Mouse (Mus musculus) heart, adult 2 months (tissue): ENCODE measurements around the gene Prkg2. TPM values are rescaled to one million over a fixed set of nuclear protein-coding genes. Genes with fewer than 3 reads are reported as not detected.

ENCODE experiments used
- DNase-seq, 2 experiments: peaks; one replicate each; pipeline ENCODE4 v3.0.0; 2021
- H3K27ac ChIP-seq: fragments of 200-600 bp; 2 replicates; pipeline ENCODE4 v1.8.1; 2022
- H3K27me3 ChIP-seq: fragments of 200-500 bp; 2 replicates; pipeline ENCODE4 v1.6.1; 2012; ENCODE audit warnings: mild to moderate bottlenecking, low read length, inconsistent platforms, mixed read lengths; ENCODE audit not compliant: control insufficient read depth, insufficient read depth
- H3K36me3 ChIP-seq: fragments of 200-500 bp; 2 replicates; pipeline ENCODE4 v1.6.1; 2012; ENCODE audit warnings: low read length, inconsistent platforms; ENCODE audit not compliant: control insufficient read depth, insufficient read depth
- H3K4me1 ChIP-seq: fragments of 200-500 bp; 2 replicates; pipeline ENCODE4 v1.6.1; 2011; ENCODE audit warnings: low read length; ENCODE audit not compliant: control insufficient read depth, insufficient read depth
- H3K4me3 ChIP-seq: fragments of 200-600 bp; 2 replicates; pipeline ENCODE4 v1.8.1; 2022
- H3K79me2 ChIP-seq: fragments of 200-500 bp; replicated peaks from 2 replicates; pipeline ENCODE4 v1.6.1; 2012; ENCODE audit warnings: mild to moderate bottlenecking, inconsistent platforms, low read length, moderate library complexity, mixed read lengths; ENCODE audit not compliant: control insufficient read depth, insufficient read depth
- H3K9ac ChIP-seq: fragments of 200-500 bp; 2 replicates; pipeline ENCODE4 v1.6.1; 2012; ENCODE audit warnings: low read depth, mild to moderate bottlenecking, control low read depth, inconsistent platforms, low read length, mixed read lengths
- CTCF ChIP-seq: fragments of 200-600 bp; IDR thresholded peaks from 2 replicates; pipeline ENCODE4 v1.8.1; 2022; ENCODE audit warnings: antibody characterized with exemption, mild to moderate bottlenecking, moderate library complexity
- EP300 ChIP-seq: fragments of 200-500 bp; IDR thresholded peaks from 2 replicates; pipeline ENCODE4 v1.6.1; 2011; ENCODE audit warnings: low read depth, low read length, control low read depth; ENCODE audit not compliant: insufficient read depth
- POLR2A ChIP-seq: fragments of 200-500 bp; IDR thresholded peaks from 2 replicates; pipeline ENCODE4 v1.6.1; 2011; ENCODE audit warnings: mild to moderate bottlenecking, low read depth, low read length, control low read depth; ENCODE audit not compliant: insufficient read depth
- WGBS: fragments of 180-500 bp; shearing (Covaris S2); methylation state at CpG from one replicate; pipeline ENCODE4 v1.1.7; 2018; 5-methylcytosine and 5-hydroxymethylcytosine counted together
- intact Hi-C: fragments of 180-260 bp; cut with DNase I; formaldehyde crosslinking; loops from one replicate; pipeline ENCODE4 v1.15.1; 2025
- polyA plus RNA-seq: library from polyadenylated mRNA; depleted of rRNA; stranded (reverse); fragments of >200 nt; gene quantifications from 2 replicates; pipeline ENCODE4 v1.2.3, GENCODE M21; 2012
- total RNA-seq, 2 experiments: library from RNA; stranded (reverse); gene quantifications; 2 replicates each; pipeline ENCODE4 v1.2.3; 2021

Gene Prkg2
- total and polyA plus RNA-seq, 3 experiments = 0.04 to 0.52 (median 0.26) TPM

GRCm38 (mm10) chr5:98939631-98940208 lies 97.4 kb downstream of the Prkg2 start:
- Histone ChIP-seq H3K4me3 (no peak overlapping the region), H3K27ac (no peak overlapping the region), H3K36me3 (no peaks in the 10 kb centered on the region), H3K27me3 (no peaks in the 10 kb centered on the region), H3K4me1 (no peaks in the 10 kb centered on the region), H3K9ac (no peak overlapping the region), H3K79me2 (no peaks in the 10 kb centered on the region)
- TF ChIP-seq EP300 (no peak), POLR2A (no peak), CTCF (no peak)
- WGBS = 77% methylated on average over 6 of the region's 6 CpGs
- DNase-seq = no peak
- intact Hi-C loops = no loop called here

DNA sequence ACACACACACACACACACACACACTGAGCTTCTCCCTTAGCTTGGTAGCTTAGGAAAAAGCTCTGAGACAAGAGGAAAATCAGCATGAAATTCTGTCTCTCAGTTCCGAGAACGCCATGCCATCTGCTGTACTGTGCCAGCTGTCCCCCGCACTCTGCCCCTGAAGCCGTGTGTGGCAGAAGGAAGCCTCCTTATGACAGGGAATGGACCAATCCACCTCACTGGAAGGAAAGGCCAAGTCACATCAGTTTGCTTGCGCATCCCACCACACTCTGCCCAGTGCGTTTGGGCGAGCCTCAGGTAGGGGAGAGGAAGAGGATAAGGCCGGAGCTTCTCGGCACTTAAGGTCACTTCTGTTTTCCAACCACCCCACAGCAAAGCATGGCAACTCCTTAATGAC lies 98.0 kb downstream of the Prkg2 start:
- TF ChIP-seq EP300 (no peak), CTCF (no peak), POLR2A (no peak)
- Histone ChIP-seq H3K27ac (no peak overlapping the region), H3K27me3 (no peaks in the 10 kb centered on the region), H3K79me2 (no peaks in the 10 kb centered on the region), H3K9ac (no peak overlapping the region), H3K36me3 (no peaks in the 10 kb centered on the region), H3K4me1 (no peaks in the 10 kb centered on the region), H3K4me3 (no peak overlapping the region)
- WGBS = 90% methylated on average over 9 of the region's 9 CpGs
- no peak for DNase-seq
- intact Hi-C loops = no loop called here

DNA sequence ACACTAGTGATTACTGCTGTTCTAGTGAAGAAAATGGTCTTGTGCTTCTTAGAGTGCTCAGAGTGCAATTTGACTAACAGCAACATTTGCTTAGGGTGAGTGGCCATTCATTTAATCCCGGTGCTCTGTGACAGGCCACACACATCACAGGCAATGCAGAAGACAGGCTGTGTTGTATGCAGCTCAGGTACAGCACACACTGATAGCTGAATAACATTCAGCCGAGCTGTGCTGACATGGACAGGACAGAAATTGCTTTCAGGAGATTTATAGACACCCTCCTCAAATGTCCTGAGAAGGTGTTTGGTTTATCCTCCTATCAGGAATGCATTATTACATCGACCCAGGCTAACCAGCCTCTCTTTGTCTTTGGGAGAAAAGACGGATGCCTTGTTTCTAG lies 99.3 kb downstream of the Prkg2 start:
- no peaks in the 10 kb centered on the region for H3K36me3 ChIP-seq
- H3K4me3 ChIP-seq = no peak overlapping the region
- TF ChIP-seq POLR2A = no peak
- TF ChIP-seq EP300 = no peak
- DNase-seq = no peak
- no peak overlapping the region for H3K9ac ChIP-seq
- no peaks in the 10 kb centered on the region for H3K79me2 ChIP-seq
- intact Hi-C loops = no loop called here
- no peaks in the 10 kb centered on the region for H3K4me1 ChIP-seq
- 71% methylated on average over 4 of the region's 4 CpGs for WGBS
- no peaks in the 10 kb centered on the region for H3K27me3 ChIP-seq
- H3K27ac ChIP-seq = no peak overlapping the region

DNA sequence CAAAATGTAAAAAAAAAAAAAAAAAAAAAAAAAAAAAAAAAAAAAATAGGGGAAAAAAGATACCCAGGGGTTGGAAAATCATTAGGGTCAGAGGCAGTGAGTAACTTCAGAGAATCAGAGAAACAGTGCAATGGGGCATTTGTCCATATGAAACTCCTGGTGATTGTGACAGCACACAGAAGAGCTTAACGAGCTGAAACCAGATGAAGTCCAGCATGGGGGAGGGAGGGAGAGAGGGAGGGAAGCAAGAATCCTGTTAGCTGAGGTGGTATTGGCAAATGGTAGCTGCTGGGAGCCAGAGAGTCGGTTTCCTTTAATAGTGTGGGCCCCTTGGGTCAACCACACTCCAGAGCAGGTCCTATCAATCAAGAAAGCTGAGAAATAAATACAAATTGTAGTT lies 100.5 kb downstream of the Prkg2 start:
- Histone ChIP-seq H3K27ac (no peak overlapping the region), H3K4me3 (no peak overlapping the region)
- intact Hi-C loops = no loop called here

GRCm38 (mm10) chr5:98935930-98936329 lies 101.2 kb downstream of the Prkg2 start:
- intact Hi-C loops = no loop called here
- Histone ChIP-seq H3K36me3 (no peaks in the 10 kb centered on the region), H3K4me3 (no peak overlapping the region), H3K27me3 (no peaks in the 10 kb centered on the region), H3K79me2 (no peaks in the 10 kb centered on the region), H3K4me1 (no peaks in the 10 kb centered on the region), H3K9ac (no peak overlapping the region), H3K27ac (no peak overlapping the region)
- 29% methylated on average over 8 of the region's 8 CpGs for WGBS
- no peak for DNase-seq
- no peak for TF ChIP-seq POLR2A
- TF ChIP-seq EP300 = no peak
- TF ChIP-seq CTCF = no peak

More for the DNA sequence above, 100.5 kb downstream of the Prkg2 start:
- Histone ChIP-seq H3K27me3 (no peaks in the 10 kb centered on the region), H3K9ac (no peak overlapping the region), H3K79me2 (no peaks in the 10 kb centered on the region), H3K4me1 (no peaks in the 10 kb centered on the region), H3K36me3 (no peaks in the 10 kb centered on the region)
- no peak for DNase-seq
- TF ChIP-seq CTCF = no peak
- TF ChIP-seq POLR2A = no peak
- TF ChIP-seq EP300 = no peak
- WGBS = 39% methylated on average over 2 of the region's 2 CpGs

GRCm38 (mm10) chr5:98922921-98923320 lies 114.2 kb downstream of the Prkg2 start:
- WGBS = 78% methylated on average over 3 of the region's 3 CpGs
- H3K9ac ChIP-seq = no peak overlapping the region

More at GRCm38 (mm10) chr5:98922921-98923320, 114.2 kb downstream of the Prkg2 start:
- no peak for TF ChIP-seq POLR2A
- TF ChIP-seq CTCF = no peak
- no peak for TF ChIP-seq EP300
- no peak overlapping the region for H3K4me3 ChIP-seq
- H3K4me1 ChIP-seq = no peaks in the 10 kb centered on the region
- H3K79me2 ChIP-seq = no peaks in the 10 kb centered on the region
- H3K27me3 ChIP-seq = no peaks in the 10 kb centered on the region
- H3K27ac ChIP-seq = no peak overlapping the region
- no peak for DNase-seq
- intact Hi-C loops = no loop called here
- no peaks in the 10 kb centered on the region for H3K36me3 ChIP-seq
